Mouse (Mus musculus): ENCODE results near the gene F2rl1.

Gene F2rl1

GRCm38 (mm10) chr13:95524674-95525491, at the start of gene F2rl1:
Gene F2rl1 (minus strand): TSS chr13:95525227.
- DNase-seq (ENCODE audit: low spot score) = peak; percentile 65

DNA sequence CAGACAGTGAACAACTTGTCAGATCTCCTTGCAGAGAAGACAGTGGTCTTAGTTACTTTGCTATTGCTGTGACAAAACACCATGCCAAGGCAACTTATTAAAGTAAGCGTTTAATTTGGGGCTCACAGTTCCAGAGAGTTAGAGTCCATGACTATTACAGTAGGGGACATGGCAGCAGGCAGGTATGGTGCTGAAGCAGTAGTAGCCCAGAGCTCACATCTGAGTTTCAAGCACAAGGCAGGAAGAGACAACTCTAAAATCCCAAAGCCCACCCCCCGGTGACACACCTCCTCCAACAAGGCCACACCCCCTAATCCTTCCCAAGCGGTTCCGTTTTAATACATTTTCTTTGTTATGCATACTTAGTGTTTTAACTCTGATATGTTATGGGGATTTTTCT, 45.9 kb upstream of the F2rl1 start:
- DNase-seq (ENCODE audit: low spot score) = no peak

- no peak for DNase-seq (ENCODE audit: low spot score)
These were observed 44.3 kb upstream of the F2rl1 start for GRCm38 (mm10) chr13:95569326-95569725.

DNA sequence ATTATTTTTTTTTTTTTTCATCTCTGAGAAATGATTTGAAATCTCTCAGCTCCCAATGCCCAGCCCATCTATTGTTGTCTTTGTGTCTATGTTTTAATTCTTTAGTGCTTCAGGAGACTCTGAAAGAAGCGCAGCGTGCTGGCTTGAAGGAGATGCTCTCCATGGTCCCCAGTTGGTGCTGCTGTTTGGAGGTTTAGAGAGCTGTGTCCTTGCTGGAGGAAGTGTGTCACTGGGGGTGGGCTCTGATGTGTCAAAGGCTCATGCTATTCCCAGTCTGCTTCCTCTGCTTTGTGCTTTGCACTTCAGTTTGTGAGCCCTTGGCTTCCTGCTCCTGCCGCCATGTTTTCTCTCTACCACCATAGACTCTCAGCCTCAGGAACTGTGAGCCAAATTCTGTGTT, 43.3 kb upstream of the F2rl1 start:
- DNase-seq (ENCODE audit: low spot score) = no peak

- DNase-seq (ENCODE audit: low spot score) = no peak
These were observed 42.0 kb upstream of the F2rl1 start for GRCm38 (mm10) chr13:95566841-95567551.

DNA sequence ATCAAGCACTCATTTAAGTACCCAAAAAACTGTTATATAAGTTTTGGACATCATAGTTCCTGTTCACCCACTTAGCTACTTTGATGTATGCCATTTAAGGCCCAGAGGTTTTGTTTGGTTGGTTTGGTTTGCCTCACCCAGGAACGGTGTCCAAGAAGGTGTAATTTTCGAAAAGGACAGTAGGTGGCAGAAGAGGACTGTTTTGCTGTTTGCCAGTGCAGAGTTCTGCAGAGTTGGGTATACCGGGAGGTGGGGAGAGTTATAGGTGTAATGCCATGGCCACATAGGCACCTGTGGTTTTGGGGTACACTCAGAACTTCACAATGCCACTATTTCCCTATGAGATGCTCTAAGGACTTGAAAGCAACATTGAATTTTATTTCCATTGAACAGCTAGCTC, 38.7 kb upstream of the F2rl1 start:
- DNase-seq (ENCODE audit: low spot score) = peak; percentile 84

GRCm38 (mm10) chr13:95563066-95563610, 38.1 kb upstream of the F2rl1 start:
- DNase-seq (ENCODE audit: low spot score) = no peak

DNA sequence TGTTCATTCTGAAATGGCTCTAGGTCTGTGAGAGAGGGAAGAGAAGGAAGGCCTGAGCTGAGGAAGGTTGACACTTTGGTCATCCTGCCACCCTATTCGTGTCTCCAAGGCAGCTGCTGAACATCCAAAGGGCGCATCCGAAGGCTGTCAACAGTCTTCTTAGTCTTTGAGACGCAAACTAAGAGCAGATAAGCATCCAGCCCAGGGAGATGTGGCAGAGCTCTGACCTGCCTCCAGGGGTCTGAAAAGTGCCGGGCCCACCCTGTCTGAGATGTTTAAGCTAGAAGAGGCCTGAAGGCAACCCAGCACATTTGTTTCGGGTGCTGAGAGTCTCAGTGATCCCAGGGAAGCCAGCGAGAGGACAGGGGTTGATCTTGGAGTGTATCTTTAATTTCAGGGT, 32.3 kb upstream of the F2rl1 start:
- no peak for DNase-seq (ENCODE audit: low spot score)

DNA sequence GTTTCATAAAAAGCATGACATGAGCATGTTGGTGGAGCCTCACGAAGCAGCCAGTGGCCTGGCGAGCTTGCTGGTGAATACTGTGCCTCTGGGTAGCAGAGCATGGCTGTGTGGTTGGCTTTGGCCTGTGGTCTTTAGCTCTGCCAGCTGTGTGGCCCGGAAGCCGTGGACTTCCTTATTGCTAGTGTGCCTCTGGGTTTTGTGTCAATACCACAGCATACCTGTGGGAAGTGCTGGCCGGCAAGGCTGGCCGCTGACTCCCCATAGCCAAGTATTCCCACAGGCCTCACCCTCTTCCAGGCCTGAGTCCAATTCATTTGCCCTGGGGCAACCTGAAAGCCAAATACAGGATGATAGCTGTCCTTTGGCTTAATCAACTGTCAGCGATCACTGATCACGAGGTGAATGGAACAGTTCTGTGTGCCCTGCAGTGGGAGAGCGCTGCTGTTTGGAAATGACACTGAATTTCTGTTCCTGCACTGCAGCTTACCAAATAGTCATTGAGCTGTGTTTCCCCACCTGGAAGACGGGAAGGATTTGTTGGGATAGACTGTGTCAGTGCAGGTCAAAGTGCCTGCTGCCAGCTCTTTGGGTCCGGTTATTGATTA, 29.0 kb upstream of the F2rl1 start:
- DNase-seq (ENCODE audit: low spot score) = no peak

DNA sequence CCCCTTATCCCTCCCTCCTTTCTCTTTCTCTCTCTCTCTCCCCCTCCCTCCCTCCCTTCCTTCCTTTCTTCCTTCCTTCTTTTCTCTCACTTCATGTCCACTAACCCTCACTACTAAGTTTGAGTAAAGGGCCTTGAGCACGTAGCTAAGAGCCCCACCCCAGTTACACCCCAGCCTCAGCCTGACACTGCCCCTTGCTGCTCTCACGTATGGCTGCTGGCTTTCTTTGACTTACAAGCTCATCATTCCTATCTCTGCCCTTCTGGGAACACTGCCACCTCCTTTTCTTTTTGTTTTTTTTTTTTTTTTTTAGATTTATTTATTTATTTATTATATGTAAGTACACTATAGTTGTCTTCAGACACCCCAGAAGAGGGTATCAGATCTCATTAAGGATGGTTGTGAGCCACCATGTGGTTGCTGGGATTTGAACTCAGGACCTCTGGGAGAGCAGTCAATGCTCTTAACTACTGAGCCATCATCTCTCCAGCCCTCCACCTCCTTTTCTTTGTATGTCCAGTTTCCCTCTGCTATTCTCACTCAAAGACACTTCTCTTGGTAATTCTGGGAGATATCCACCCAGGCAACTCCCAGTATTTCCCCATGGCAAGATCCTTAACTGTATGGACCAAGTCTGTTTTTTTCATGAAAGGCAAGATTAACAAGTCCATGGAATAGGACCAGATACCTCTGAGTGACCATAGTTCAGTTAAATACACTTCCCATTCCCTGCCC, 25.8 kb upstream of the F2rl1 start:
- DNase-seq (ENCODE audit: low spot score) = no peak

DNA sequence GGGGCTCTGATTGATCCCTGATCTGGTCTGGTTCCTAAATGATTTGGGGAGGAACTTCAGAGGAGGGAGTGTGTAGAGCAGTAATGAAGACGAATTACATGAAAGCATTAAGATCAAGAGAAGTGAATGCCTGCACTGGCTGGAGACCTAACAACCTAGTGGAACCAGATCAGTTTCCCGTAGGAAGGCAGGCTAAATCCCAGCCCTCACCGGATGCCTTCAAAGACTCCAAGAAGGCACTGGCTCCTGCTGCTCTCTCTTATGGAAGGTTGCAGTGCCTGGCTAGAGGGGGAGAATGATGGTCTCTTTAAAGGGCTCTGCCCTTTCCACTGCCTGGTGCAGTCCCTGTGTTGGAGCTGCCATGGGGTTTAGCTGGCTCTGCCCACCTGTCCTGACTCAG, 24.4 kb upstream of the F2rl1 start:
- no peak for DNase-seq (ENCODE audit: low spot score)

DNA sequence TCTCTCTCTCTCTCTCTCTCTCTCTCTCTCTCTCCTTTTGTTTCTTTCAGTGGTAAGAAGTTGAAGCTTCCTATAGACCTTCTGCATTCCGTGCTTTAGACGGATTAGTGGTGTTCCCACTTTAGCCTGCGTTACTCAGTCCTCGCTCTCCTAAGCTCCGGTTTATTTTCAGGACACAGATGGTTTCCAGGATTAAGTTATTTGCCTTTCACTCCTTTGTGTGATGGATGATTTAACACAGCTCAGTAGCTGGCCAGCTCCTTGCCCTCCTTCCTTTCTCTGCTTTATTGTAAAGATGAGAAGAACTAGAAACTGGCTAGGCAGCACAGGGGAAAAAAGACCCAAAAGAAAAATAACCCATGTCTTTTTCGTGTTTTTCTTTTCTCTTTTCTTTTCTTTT, 23.8 kb upstream of the F2rl1 start:
- DNase-seq (ENCODE audit: low spot score) = no peak

DNA sequence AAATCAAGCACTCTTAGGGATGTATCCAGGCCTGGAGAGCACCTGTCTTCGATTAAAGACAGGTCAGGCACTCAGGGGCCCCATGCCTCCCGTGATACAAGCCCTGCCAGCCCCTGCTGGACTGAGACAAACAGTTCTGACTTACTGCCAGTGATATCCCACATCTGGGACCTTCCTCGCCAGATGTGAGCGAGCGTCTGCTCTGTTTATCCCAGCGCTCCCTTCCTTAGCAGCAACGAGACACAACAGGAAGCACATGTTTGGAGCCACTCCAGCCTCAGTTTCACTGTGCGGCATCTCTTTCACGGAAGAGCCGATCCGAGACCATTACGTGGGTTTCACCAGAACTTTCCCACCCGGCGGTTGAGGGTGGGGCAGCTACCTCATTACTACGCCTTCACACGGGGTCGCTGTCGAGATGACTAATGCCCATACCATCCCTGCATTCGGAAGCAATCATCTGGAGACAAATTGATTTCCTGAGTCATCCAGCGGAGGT, 23.3 kb upstream of the F2rl1 start:
- DNase-seq (ENCODE audit: low spot score) = peak; percentile 6

GRCm38 (mm10) chr13:95547090-95547611, 22.1 kb upstream of the F2rl1 start:
- DNase-seq (ENCODE audit: low spot score) = no peak

DNA sequence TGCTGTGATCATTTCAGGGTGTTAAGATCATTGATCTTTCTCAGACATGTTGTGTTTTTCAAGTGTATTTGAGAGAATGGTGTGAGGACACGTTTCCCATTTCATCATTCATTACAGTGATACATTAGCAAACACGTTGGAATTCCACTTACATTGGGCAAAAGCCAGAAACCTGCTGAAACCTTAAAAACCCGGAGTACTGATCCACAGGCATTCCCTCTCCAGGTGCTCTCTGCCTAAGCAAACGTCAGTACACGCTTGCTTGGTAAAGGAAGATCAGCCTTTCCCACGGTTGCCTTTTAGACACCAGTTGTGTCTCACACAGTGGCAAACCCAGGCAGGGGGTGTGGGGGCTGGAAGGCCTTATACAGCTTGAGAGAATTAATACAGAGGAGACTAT, 21.2 kb upstream of the F2rl1 start:
- DNase-seq (ENCODE audit: low spot score) = no peak

DNA sequence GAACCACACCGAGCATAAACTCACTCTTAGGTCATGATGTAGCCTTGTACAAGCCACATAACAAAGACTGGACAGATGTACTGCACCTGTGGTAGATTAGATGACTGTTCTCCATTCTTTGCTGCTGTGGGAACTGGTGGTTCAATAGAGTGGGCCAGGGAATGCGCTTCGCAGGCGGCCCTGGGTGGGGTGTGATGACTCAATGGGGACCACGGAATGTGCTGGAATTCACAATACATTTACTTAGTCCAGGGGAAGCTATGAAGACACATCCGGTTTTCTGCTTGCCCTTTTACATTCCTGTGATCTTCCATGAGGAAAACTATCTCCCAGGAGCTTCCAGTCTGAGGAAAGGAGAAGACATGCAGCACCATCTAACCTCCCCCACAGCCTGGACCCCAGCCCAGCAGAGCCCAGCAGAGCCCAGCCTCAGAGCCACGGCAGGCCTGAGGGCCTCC, 20.7 kb upstream of the F2rl1 start:
- peak; percentile 9 for DNase-seq (ENCODE audit: low spot score)

- DNase-seq (ENCODE audit: low spot score) = no peak
These were observed 13.0 kb upstream of the F2rl1 start for GRCm38 (mm10) chr13:95538021-95538420.

DNA sequence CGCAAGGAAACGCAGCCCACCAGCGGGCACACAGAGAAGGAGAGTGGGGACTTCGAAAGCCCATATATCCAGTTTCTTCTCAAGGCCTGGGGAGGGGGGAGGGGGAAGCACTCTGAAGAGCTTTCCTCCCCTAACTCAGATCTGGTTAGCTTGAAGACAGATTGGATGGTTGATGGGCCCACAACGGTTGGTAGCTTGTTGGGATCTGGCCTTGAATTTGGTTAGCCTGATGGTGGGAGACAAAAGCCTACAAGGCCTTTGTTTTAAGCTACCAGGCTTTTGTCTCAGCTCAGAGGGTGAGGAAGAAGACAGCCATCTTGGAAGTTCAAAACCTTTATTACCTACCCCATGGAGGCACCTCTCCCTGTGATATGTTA, 11.1 kb upstream of the F2rl1 start:
- no peak for DNase-seq (ENCODE audit: low spot score)

GRCm38 (mm10) chr13:95535461-95536116, 10.6 kb upstream of the F2rl1 start:
- DNase-seq (ENCODE audit: low spot score) = no peak

DNA sequence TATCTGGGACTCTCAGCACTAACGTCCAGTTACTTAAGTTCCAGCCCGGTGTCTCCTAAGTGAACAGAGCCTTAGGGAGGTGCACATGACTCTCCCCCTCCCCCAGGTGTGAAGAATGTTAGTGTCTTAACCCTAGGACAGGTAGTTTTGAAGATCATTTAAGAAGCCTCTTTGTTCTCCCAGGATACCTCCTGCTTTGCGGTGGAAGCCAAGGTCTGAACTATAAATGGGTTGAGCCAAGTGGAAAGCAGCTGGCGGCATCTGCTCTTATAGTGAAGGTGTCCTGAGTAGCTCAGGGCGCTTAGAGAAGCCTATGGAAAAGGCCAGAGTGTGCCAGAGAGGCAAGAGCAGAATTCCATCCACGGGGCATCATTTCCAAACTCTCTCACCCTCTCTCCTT, 10.0 kb upstream of the F2rl1 start:
- no peak for DNase-seq (ENCODE audit: low spot score)

GRCm38 (mm10) chr13:95534131-95534561, 9.1 kb upstream of the F2rl1 start:
- no peak for DNase-seq (ENCODE audit: low spot score)
